Mouse (Mus musculus) retina, postnatal 7 days (tissue): Measurements from ENCODE around the gene Zfp978.
"Not testable (repeated sequence)": the region's sequence is repeated elsewhere in the genome, so short reads cannot be mapped to it uniquely, and the experiment has no call there.

Experiments
- DNase-seq: peaks from one replicate; pipeline ENCODE4 v3.0.0-alpha.2; 2012; ENCODE audit warnings: low read depth, low spot score

The Zfp978 gene

DNA sequence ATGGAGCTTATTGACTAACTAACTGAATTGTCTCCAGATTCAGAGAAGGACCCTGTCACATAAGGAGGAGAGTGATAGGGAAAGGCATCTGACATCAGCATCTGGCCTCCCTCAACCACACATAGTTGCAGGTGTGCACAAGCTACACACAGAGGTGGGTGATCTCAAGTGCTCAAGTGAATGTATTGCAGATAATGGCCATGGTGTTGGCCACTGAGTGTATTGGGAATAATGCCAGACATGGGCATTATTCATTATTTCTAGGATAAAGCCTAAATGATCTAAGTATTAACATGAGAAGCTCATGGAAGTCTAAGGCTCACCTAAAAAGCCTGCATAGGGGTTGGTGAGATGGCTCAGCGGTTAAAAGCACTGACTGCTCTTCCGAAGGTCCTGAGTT is 10.6 kb upstream of the Zfp978 start:
- DNase-seq = not testable (repeated sequence)

DNA sequence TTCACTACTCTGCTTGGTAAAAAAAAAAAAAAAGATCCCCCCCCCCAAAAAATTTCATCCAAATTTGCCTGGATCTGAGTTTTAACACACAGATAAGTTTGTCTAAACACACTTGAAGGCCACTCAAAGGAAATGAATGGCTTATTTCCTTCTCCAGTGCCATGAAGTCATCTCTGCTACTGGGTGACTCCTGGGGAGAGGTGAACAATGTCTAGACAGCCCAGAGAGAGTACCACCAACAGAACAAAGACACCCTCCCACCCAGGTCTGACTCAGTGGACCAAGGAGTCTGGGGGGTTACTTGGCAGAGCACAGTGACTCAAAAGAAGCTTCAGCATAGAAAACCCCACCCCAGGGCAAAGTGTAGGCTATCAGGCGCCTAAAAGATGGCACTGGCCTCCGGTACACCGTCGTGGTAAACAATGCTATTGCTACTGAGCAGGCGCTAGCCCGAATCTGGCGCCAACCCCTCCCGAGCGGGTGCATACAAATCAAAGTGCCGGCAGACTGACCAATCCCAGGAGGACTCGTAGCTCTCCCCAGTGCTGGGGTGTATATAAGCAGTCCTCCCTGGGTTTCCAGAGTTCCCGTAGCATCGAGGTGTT is 9.6 kb upstream of the Zfp978 start:
- not testable (repeated sequence) for DNase-seq

DNA sequence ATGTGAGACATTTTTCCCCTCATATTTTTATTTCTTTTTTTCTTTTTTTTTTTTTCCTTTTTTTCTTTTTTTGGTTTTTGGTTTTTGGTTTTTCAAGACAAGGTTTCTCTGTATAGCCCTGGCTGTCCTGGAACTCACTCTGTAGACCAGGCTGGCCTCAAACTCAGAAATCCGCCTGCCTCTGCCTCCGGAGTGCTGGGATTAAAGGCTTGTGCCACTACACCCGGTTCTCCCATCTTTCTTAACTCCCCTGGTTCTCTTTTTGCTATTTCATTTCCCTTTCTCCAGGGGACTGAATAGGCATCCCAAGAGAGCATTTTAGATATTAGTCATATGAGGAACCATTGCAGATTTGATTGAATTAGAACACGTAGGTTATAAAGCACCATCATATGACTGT is 7.5 kb upstream of the Zfp978 start:
- DNase-seq = not testable (repeated sequence)

DNA sequence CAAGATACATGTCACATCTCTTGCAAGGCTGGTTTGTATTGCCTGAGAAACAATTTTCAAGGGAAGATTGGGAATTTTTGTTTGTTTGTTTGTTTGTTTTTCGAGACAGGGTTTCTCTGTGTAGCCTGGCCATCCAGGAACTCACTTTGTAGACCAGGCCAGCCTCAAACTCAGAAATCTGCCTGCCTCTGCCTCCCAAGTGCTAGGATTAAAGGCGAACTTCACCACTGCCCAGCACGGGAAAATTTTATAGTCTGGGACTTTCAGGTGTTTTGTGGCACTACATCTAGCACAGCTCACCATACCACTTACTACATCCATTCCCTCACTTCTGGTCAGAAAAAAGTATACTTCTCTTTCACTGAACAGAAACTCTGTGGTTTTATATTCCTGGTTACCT is 5.1 kb upstream of the Zfp978 start:
- DNase-seq = not testable (repeated sequence)

DNA sequence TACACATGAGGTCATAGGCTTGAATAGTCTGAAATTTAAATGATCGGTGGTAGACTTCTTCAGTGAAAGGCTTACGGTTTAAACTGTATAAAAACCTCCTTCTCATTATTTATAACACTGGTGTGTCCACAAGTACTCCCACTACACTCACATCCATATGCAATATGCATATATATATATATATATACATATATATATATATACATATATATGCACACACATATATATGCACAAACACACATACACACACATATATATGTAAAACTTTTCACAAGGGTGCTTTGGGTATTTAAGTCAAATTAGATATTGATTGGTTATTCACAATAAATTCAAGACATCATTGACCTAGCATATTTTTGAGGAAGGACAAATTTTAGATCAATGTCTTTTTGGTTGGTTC is 3.9 kb upstream of the Zfp978 start:
- not testable (repeated sequence) for DNase-seq

DNA sequence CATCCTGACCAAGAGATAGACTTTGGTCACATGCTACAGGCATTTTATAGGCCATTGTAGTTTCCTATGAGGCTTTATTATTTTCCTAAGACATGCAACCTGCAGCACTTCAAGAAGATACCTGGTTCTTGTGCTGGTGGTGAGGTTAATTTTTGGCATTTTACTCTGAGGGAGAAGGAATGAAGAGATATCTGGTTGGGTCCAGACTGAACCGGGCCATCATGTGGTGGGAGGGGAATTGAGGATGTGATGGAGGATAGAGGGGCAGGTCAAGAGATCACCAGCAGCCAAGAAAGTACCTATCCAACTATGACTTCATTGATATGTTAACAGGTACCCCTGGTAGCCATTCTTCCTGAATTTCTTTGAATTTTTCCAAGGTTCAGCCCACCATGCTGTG is 769 bp downstream of the Zfp978 start:
- not testable (repeated sequence) for DNase-seq

DNA sequence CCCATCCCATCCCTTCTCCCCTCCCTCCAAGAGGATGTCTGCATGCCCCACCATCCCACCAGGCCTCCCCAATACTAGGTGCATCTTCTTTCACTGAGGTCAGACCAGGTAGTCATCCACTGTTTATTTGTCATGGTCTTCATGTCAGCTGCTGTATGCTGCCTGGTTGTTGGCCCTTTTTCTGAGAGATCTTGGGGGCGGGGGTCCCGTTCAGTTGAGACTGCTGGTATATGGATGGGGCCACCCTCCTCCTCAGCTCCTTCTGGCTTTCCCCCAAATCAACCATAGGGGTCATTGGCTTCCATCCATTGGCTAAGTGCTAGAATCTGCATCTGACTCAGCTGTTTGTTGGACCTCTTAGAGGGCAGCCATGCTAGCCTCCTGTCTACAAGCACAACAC is 8.5 kb downstream of the Zfp978 start:
- DNase-seq = not testable (repeated sequence)

DNA sequence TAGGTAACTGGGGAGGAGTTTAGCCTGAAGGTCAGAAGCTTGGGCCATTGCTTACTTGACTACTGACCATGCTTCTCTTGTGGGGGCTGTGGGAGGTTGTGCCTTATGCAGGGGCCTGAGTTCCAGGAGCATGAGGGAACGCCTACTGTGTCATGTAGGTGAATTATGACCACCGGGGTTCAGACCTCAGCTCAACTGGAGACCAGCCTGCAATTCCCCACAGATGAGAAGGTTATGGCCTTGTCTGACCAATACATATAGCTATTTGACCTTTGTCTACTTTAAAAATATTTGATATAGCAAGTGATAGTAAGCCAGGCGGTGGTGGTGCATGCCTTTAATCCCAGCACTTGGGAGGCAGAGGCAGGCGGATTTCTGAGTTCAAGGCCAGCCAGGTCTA is 22.1 kb downstream of the Zfp978 start:
- DNase-seq = not testable (repeated sequence)

DNA sequence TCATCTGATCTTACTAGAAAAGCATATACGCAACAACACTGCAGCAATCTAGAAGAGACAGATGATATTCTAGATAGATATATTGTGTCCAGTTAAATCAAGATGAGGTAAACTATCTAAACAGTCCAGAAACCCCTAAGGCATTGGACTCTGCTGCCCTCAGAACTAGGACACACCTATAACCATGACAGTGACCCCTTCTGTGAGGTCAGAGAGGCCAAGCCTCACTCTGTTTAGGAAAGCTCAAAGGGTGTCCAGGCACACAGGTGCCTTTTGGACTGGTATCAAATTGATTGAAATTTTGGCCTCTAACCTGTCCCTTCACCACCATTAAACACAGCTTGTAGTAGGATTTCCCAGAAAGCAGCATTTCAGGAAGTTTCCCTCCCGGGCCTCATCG is 36.1 kb downstream of the Zfp978 start:
- not testable (repeated sequence) for DNase-seq

DNA sequence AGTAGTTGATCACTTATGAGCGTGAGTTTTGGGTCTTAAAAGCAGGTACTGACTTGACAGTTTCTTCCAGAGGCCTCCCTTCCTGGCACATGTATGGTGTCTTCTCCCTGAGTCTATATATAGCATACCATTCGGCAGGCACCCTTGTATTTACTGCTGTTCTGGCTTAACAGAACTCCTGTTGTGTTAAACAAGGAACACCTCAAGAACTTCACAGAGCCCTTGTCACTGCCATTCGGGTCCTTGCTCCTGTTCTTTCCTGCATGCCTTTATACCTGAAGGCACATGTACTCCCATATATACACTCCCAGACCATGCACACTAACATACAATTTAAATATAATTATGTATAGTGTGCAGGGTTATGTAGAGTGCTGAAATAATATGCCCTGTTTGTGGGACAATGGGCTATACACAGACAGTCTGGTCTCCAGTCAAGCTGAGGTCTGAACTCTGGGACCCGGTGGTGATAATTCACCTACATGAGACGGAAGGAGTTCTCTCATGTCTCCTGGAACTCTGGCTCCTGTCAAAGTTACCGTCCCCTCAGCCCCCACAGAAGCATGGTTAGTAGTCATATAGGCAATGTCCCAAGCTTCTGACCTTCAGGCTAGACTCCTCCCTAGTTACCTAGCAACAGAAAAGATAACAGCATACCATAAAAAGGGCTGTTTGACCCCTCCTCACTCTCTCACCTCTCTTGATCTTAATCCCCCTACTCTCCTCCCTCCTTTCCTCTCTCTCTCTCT is 37.0 kb downstream of the Zfp978 start:
- DNase-seq = not testable (repeated sequence)

DNA sequence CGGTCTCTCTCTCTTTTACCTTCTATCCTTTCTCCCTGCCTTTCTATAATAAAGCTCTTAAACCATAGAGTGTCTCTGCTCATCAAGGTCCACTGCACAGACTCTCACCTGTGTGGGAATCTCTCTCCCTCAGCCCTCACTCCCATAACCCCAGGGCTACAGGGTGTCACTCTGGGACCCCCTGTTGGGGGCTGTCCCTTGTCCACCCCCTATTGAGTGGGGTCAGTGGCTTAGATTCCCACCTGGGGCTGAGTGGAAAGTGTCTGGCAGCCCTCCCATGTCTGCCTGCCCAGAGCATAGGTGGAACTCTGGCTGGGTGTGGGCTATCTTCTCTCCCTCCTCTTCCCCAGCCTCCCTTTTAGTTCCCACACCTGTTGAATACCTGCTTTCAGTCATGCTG is 37.6 kb downstream of the Zfp978 start:
- DNase-seq = not testable (repeated sequence)

DNA sequence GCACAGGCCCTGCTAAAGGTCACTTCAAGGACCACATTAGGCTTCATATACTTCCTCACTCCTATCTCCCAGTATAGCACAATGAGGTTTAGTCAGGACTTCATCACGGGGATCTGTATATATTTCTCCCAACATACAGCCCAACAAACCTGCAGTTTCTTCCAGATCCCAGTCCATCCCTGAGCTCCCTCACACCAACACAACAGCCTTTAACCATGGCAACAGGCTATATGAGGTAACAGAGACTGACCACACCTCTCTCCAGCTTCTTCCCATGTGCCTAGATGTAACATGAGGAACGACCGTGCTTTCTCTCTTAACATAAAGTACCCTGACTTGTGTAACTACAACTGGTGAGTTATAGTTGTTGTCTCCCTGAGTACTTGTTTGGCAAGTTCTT is 38.4 kb downstream of the Zfp978 start:
- not testable (repeated sequence) for DNase-seq

DNA sequence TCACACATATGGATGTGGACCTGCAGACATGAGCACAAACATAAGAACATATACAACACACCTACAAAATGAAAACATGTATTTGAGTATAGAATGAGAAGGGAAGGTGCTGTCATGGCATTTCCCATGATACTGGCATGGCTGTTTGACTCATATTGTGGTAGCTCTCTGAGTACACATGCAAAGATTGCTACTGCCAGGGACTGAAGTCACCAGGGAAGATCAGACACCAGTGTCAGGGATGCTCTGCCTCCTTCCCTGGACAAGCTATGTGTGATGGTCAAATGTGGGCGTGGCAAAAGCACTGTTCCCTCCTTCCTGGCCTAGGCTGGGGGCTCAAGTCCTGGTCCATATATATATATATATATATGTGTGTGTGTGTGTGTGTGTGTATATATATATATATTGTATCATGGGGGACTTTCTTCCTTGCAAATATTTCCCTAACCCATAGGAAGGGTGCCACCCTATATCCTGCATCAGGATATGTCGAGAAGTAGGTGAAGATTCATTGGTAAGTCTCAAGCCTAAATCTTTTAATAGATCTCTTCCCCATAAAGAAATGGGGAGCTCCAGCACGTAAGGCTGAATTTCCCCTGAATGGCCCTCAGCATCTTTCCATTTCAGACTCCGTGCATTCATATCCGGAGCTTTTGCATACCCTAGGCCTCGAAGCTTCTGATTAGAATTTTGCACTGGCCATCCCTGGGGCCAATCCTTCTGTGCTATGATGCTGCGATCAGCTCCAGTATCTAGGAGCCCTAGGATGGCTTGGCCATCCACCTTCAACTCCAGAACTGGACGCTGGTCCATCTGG is 39.1 kb downstream of the Zfp978 start:
- DNase-seq = not testable (repeated sequence)

DNA sequence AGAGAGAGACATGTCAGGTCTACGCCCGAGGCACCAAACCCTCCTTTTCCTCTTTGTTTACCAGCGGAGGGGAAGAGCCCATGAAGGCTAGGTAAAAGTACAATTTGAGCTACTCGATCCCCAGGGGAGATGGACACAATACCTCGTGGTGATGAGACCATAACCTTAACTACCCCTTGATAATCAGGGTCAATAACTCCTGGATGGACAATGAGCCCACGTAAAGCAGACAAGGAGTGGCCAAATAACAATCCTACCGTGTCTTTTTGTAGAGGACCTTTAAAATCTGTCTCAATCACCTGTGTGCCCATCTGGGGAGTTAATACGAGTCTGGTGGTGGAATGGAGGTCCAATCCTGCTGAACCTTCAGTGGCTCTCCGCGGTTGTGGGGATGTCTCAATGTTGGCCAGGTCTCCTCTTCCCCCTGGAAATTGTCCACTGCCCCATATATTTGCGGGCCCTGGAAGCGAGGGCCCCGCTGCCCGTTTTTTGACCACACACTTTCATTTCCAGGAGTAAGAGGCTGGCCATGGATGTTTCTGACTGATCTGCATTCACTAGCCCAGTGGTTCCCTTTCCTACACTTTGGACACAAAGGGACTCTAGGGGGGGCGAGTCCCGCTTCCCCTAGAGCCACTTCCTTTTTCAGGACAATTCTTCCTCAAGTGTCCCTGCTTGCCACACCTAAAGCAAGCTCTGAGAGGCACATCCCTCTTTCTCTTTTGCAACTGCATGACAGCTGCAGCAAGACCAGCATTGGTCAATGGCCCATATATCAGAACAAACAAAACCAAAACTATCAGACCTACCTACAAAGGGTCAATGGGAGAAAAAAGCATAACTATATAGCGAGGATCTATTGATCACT is 40.0 kb downstream of the Zfp978 start:
- not testable (repeated sequence) for DNase-seq

DNA sequence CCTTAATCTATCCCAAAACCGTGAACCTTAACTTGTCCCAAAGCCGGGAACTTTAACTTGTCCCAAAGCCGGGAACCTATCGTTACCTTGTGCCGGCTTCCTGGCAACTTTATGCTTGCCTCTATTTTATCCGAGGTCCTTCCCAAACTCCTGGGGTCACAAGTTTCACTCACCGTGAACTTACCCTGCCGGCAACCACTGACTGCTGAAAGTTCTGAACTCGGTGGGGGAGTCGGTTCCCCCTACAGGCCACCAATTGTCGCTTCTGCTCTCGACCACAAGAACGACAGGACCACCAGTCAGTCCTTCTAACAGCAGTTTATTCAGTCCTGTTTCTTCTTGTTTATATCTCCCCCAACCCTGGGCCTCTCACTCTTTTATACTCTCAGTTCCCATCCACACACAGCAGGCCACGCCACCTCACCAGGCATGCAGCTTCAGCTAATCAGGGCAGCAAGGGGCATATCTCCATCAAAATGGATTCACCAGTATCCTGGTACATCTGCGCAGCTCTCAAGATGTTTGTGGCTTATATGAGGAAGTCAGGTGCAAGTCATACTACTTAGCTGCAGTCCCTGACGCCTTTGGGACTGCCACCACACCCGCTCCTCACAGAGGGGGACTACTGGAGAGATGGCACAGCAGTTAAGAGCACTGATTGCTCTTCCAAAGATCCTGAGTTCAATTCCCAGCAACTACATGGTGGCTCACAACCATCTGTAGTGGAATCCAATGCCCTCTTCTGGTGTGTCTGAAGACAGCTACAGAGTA is 40.8 kb downstream of the Zfp978 start:
- DNase-seq = not testable (repeated sequence)

DNA sequence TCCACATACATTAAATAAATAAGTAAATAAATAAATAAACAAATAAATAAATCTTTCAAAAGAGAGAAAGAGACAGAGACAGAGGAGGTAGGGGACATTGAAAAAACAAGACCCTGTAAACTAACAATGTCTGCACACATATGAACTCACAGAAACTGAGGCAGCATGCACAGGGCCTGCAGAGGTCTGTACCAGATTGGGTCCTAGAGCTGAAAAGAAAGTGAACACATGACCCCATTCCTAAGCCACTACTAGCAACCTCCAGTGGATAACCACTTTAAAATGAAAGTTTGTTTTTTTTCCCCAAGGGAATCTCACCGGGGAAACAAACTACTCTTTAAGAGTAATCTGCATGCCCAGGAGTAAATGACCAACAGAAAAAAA is 41.4 kb downstream of the Zfp978 start:
- not testable (repeated sequence) for DNase-seq

DNA sequence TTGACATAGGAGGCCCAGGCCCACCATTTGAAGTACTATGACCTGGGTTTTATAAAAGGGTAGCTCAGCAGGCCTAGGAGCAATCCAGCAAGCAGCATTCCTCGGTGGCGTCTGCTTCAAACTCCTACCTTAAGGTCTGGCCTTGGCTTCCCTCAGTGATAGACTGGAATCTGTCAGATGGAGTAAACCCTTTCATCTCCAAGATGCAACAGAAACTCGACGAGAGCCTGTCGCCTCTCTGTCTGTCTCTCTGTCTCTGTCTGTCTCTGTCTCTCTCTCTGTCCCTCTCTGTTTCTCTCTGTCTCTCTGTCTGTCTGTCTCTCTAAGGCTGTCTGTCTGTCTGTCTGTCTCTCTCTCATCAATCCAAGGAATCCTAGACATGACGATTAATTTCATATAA is 42.4 kb downstream of the Zfp978 start:
- DNase-seq = not testable (repeated sequence)

DNA sequence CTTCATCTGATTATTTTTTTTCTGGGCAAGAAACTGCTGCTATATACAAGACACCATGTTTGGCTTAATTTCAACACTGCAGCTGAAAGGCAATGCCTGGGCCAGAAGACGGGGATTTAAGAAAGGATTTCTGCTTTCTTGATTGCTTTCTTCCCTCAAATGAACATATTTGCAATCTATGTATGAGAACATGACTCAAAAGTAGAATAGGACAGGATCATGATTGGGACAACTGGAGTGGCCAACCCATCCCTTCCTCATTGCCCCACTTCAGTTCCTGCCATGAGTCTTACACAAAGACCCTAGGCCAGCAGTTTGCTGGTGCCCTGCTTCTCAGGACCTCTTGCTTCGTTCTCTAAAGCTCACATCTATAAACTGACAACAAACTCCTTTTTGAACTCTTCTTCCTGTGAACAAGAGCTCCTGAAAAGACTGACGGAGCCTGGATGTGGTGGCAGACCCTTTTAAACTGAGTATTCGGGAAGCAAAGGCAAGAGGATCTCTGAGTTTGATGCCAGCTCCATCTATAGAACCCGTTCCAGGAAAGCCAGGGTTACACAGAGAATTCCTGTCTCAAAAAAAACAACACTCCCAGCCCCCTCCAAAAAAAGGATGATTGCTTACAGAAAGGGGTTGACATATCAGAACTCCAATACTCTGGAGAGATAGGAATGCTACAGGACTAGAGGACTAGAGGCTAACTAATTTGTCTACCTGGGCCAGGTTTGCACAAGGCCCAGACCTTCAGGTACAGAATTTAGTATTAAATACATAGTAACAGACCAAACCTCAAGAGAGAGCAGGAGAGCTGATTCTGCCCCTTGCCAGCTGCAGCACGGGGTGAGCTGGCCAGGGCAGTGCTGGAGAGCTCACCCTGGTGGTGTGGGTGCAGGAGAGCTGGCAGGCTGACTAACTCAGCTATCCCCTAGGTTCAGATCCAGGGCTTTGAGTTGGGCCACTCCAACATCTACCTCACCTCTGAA is 43.1 kb downstream of the Zfp978 start:
- DNase-seq = not testable (repeated sequence)

DNA sequence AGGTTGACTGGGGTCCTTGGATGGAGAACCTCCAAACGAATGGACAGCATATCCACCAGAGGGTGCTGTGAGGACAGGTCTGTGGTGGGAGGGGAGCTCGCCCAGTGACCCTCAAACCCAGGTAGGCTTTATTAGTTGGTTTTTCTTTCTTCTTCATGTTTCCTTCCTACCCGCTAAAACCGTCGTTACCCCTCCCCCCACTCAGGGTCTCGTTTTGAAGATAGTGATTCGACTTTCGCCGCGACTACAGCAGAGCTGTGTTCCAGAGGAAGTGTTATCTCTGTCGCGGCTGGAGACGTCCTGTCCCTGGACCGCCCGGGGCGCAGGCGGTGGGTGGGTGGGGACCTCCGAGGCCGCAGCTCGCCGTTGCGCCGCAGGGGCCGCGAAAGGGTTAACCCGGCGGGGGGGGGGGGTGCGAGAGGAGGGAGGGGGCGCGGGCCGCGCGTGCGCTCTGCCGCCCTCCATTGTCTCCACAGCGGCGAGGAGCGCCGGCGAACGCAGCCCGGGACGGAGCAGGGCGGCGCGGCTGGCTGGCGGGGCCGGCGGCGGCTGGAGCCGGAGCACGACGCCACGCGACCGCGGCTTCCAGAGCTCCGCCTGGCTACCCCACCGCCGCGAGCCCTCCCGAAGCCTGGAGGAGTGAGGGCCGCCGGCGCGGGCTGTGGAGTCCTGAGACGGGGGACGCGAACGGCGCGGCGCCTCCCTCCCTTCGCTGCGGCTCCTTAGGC is 45.8 kb downstream of the Zfp978 start:
- peak; percentile 39 for DNase-seq
